Mouse (Mus musculus): ENCODE measurements at regions not wholly inside any gene's neighbourhood (a gene's known extent, or its start where the extent isn't known, plus 50 kb on each side); places are given as distances from the start of the nearest gene placed in this dataset.

- DNase-seq (ENCODE audit: extremely low spot score in 1 of 2, low spot score in 2 of 2) = peak; percentile 26 to 37
- Histone ChIP-seq H3K27ac (no peak overlapping the region), H3K4me3 (no peak overlapping the region)
- intact Hi-C loops (cut with DNase I) = loop anchor here (5.0 kb wide), 1 partner anchor 127 kb away; no protein-coding TSS in a partner anchor
- no peak for TF ChIP-seq CTCF (IDR thresholded peaks at IDR 0.05)
These were observed 65.2 kb upstream of the Lmo4 start for GRCm38 (mm10) chr3:144270206-144270605.

- no peak for DNase-seq (ENCODE audit: extremely low spot score in 1 of 2, low spot score in 2 of 2)
- no peak overlapping the region for H3K27ac ChIP-seq
- H3K4me3 ChIP-seq = no peak overlapping the region
- no peak for TF ChIP-seq CTCF (IDR thresholded peaks at IDR 0.05)
- intact Hi-C loops (cut with DNase I) = no loop called here
These were observed 59.5 kb upstream of the Lmo4 start for GRCm38 (mm10) chr3:144264554-144264953.

- DNase-seq (ENCODE audit: extremely low spot score in 1 of 2, low spot score in 2 of 2) = no peak
- no peak overlapping the region for H3K27ac ChIP-seq
- H3K4me3 ChIP-seq = no peak overlapping the region
- intact Hi-C loops (cut with DNase I) = no loop called here
- no peak for TF ChIP-seq CTCF (IDR thresholded peaks at IDR 0.05)
These were observed 55.9 kb upstream of the Lmo4 start for GRCm38 (mm10) chr3:144260886-144261285.

- DNase-seq (ENCODE audit: extremely low spot score in 1 of 2, low spot score in 2 of 2) = no peak
- intact Hi-C loops (cut with DNase I) = no loop called here
- TF ChIP-seq CTCF (IDR thresholded peaks at IDR 0.05) = no peak
- no peak overlapping the region for H3K4me3 ChIP-seq
- H3K27ac ChIP-seq = no peak overlapping the region
These were observed 52.9 kb upstream of the Lmo4 start for GRCm38 (mm10) chr3:144257714-144258517.

GRCm38 (mm10) chr3:144257196-144257595 is 52.2 kb upstream of the Lmo4 start:
- Histone ChIP-seq H3K4me3 (no peak overlapping the region), H3K27ac (no peak overlapping the region)
- no peak for TF ChIP-seq CTCF (IDR thresholded peaks at IDR 0.05)
- intact Hi-C loops (cut with DNase I) = no loop called here
- DNase-seq (ENCODE audit: extremely low spot score in 1 of 2, low spot score in 2 of 2) = no peak

GRCm38 (mm10) chr3:144255596-144256550 is 50.9 kb upstream of the Lmo4 start:
- TF ChIP-seq CTCF (IDR thresholded peaks at IDR 0.05) = no peak
- intact Hi-C loops (cut with DNase I) = no loop called here
- no peak for DNase-seq (ENCODE audit: extremely low spot score in 1 of 2, low spot score in 2 of 2)
- H3K4me3 ChIP-seq = no peak overlapping the region
- H3K27ac ChIP-seq = no peak overlapping the region
